Mouse (Mus musculus) thymus, adult 2 months (tissue): ENCODE results near the gene Cactin.

ENCODE experiments used
- CTCF ChIP-seq: fragments of 200-500 bp; IDR thresholded peaks from 2 replicates; pipeline ENCODE4 v1.5.1; 2012; ENCODE audit warnings: mild to moderate bottlenecking, control low read depth, low read length, moderate library complexity, borderline replicate concordance; ENCODE audit not compliant: control insufficient read depth, poor library complexity, insufficient read depth; ENCODE audit errors: extremely low read depth
- POLR2A ChIP-seq: fragments of 200-500 bp; IDR thresholded peaks from 2 replicates; pipeline ENCODE4 v1.6.1; 2012; ENCODE audit warnings: mild to moderate bottlenecking, low read length, control low read depth, moderate library complexity; ENCODE audit not compliant: control insufficient read depth, poor library complexity, insufficient read depth; ENCODE audit errors: extremely low read depth

DNA sequence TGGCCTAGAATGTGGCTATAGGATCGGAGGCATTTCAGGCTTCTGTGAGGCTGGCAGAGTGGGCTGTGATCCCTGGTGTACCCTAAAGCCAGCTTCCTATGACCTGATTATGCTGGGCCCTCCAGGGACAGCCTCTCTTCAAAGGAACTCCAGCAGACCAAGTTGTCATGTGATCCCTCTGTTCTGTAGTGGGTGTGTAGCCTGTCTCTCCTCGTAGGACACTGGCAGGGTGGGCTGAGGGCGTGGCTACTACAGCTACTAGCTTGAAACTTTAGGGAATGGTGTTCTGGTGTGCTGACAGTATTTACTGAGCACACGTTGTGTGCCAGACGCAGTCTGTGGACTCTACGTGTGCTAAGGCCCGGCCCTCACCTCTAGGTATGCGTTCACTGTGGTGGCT lies 39.8 kb downstream of the Cactin start:
- TF ChIP-seq POLR2A (no peak), CTCF (no peak)
